Mouse (Mus musculus) frontal cortex, postnatal 14 days (tissue): ENCODE measurements at regions not wholly inside any gene's neighbourhood (a gene's known extent, or its start where the extent isn't known, plus 50 kb on each side); places are given as distances from the start of the nearest gene placed in this dataset.

Experiments
- DNase-seq, 2 experiments: peaks; one replicate each; pipeline ENCODE4 v3.0.0; 2022; ENCODE audit warnings: low spot score in 2 of 2

- DNase-seq: no peak
Observed at GRCm38 (mm10) chr11:112588088-112588487, 193.9 kb upstream of the Sox9 start.

- DNase-seq: no peak
Observed at GRCm38 (mm10) chr11:112590214-112590613, 191.8 kb upstream of the Sox9 start.

DNA sequence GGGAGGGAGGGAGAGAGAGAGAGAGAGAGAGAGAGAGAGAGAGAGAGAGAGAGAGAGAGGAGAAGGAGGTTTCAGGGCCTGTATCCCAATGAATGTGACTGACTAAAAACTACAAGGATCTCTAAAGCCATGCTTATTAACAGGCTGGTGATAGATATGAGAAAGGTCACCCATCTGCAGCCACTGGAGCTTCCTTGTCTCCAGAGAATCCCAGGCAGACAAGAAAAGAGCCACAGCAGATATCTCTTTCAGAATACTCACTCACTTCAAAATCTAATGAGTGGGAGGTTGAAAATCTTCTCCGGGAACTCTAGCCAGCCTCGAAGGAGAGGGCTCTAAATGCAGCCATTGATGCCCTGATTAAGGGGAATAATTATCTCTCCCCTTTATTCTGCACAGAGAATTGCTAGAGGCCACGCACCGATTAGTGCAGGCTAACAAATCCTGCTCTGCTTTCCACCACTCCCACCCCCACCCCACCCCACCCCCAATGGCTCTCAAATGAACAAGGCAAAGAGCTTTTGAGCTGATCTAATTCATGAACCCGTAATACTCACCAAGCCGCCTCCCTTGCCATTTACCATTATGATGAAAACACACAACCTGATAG lies 189.5 kb upstream of the Sox9 start:
- DNase-seq: no peak

DNA sequence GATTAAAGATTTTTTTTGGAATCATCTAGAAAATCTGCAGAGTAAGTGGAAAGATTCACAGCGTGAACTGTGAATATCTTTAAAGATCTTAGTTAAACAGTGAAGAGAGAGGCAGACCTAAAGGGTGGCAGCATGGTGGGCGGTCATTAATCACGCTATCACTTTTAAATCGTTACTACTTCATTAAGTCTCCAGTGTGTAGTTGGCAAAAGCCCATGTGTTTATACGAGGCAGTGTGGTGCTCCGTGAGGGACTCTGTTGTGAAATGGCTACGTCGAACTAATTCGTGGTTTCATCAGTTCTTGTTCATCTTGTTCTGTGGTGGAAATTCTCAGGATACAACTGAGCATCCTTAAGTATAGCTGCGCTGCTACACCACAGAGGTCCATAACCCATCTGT lies 188.2 kb upstream of the Sox9 start:
- no peak for DNase-seq

GRCm38 (mm10) chr11:112607359-112607758 lies 174.7 kb upstream of the Sox9 start:
- no peak for DNase-seq

DNA sequence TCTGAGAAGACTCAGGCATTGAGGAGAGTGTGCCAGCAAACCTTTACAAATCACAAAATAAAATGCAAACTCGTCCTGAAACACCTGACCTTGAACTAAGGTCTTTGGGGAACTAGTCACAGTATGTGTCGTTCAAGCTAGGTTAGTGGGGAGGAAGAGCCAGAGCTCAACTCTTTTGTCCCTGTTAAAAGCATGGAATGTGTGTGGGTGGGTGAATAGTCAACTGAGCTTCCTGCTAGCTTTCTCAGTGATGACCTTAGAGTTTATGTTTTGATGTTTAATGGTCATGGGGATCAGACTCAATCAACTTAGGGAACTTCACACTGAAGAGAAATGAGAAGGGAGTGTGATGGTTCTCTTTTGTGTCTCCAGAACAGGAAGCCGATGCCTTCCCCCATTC lies 172.7 kb upstream of the Sox9 start:
- no peak for DNase-seq

DNA sequence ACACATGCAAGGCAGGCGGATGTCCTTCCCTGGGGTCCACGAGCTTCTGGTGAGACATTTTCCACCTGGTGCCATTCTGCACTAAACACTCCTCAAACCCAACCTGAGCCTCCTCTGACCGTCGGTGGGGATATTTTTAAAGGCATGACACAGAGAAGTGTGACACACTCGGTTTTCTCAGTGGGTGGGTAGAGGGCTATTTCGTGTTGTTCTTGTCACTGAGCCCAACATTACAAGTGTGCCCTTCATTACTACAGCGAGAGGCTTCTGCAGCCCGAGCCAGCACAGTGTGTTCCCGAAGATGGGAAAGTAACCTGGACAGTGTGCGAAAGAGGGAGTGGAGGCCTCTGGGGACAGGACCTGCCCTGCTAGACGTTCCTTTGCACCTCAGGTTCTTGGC lies 171.0 kb upstream of the Sox9 start:
- no peak for DNase-seq

- no peak for DNase-seq
Observed at GRCm38 (mm10) chr11:112615629-112616028, 166.4 kb upstream of the Sox9 start.

DNA sequence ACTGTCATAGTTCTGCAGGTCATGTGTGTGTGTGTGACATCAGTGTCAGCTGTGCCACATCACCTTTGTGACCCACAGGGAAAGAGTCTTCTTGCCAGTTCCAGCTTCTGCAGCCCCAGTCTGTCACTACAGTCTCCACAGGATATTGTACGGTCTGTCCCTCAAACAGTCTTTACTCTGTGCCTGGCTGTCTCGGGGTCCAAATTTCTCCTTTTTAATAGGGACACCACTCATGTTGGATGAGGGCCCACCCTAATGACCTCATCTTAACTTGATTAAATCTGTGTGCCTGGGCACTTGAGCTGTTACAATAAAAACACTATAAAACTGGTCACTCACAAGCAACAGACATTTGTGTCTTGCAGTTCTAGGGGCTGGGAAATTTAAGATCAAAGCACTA lies 165.1 kb upstream of the Sox9 start:
- DNase-seq: no peak

- DNase-seq: no peak
Observed at GRCm38 (mm10) chr11:112620916-112621315, 161.1 kb upstream of the Sox9 start.

GRCm38 (mm10) chr11:112621385-112622120 lies 160.5 kb upstream of the Sox9 start:
- DNase-seq: no peak

- DNase-seq: no peak
Observed at GRCm38 (mm10) chr11:112649298-112649697, 132.7 kb upstream of the Sox9 start.

DNA sequence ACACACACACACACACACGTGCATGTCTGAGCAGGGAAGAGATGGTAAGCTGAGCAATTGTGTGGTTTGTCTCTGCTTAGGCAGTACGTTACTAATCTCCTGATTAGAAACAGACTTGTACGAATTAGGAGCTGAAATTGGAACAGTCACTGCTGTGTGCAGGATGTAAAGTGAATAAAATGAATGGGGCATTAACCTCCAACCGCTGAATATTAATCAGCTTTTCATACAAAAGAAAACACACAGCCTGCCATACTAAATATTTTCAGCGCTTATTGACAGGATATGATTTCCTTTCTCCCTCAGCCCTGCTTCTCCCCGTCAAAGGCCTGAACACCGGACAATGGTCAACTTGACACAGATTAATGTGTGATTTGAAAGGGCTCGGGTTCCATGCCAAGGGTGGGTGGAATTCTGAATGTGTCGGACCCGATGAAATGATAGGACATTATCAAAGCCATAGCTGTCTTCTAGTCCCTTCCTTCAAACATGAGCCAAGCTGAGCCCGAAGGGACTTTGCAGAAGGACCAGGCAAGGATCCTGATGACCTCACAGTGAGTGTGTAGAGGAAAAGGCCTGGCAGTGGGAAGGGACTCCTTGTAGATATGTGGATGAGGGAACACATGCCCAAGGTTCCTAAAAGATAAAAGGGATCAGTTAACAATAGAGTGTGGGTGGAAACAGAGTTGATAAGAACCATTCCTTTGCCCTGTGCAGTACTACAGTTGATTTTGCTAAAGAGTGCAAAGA lies 124.4 kb upstream of the Sox9 start:
- no peak for DNase-seq

DNA sequence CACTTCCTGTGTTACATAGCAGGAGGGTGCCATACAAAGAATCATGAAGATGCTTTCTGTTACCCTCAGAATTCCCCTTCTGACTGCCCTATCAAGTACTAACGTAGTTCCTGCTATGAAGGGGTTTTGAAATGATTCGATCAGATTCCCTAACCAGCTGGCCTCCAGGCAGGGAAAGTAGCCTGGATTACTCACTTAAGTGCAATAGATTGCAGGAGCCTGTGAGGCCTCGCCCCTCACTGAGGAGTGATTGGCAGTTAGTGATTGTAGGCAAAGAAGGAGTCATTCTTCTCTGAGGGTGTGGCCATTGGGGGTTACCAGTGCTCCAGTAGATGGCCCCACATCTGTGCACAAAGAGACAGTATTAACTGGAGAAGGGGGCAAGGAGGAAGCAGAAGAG lies 122.1 kb upstream of the Sox9 start:
- DNase-seq: no peak

- no peak for DNase-seq
Observed at GRCm38 (mm10) chr11:112661426-112661825, 120.6 kb upstream of the Sox9 start.

DNA sequence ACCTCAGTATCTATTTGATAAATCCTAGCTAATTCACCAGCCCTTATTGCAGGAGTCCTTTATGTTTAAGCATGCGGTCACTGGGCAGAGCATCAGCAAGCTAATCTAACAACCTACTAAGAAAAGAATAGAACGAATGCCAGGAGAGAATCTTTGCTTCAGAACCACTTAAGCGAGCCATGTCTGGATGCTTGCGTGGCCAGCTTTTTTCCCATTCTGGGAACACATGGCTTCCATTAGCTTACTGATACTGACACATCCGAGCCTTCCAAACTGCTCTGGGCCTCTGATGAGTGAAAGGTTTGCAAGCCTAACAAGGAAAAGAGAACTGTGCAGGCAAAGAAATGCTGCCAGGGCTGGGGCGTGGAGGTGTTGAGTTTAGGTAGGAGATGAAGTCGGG lies 114.7 kb upstream of the Sox9 start:
- DNase-seq: no peak

- DNase-seq: no peak
Observed at GRCm38 (mm10) chr11:112672086-112672485, 109.9 kb upstream of the Sox9 start.

DNA sequence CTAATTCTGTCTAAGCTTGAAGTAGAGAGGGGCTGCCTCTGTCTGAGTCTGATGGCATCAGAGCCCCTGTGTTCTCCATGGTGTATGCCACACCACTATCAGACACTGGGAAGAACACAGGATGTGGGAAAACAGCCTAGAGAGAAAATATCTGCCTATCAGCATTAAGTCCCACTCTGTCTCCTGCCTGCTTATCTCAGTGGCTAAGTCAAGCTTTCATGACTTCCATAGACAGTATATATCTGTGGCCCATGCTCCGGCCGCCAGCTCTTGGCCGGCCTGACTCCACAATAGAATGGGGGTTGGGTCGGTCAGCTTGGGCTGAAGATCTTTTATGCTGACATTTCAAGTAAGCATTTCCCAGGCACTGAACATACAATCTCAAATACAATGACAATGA lies 92.0 kb upstream of the Sox9 start:
- DNase-seq: no peak

DNA sequence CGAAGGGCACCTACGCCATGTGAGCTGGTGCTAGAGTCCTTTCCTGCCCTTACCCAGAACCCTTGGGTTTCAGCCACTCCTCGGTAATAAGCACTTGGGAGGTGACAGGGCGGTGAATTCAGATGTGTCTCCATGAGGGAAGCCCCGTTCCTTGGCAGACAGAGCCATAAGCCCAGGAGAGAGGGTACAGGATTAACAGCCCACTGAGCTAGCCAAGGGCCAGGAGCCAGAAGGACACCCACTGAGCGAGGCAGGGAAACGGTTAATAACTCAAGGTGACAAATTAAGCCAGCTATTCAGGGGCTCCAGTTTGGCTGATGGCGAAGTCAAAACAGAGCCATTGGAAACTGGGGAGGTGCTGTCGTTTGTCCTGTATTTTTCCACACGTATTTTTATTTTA lies 75.9 kb upstream of the Sox9 start:
- DNase-seq: no peak

DNA sequence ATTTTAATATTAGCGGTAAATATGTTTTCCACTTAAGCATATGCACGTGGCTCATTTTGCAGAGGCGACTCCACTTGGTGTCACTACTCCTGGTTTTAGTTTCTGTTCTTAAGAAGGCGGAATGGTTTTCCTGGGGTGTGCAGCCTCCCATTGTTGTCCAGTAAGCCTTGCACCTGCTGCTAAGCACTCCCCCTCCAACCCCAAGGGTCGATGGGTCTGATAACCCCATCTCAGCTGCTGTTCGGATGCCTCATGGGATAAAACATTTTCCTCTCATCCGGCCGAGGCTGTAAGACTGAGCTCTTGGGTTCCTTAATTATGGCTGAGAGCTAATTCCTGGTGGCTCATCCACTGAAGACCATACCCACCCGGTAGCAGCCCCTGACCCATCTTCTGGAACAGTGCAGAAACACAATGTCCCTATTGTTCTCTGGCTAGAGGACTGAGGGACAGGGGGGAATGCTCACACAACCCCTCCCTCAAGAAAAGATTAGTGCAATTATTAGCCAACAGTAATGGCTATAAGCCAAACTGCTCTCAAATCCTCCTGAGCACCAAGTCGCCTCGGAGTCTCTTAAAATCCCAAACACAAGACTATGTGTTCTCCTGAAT lies 73.8 kb upstream of the Sox9 start:
- no peak for DNase-seq

DNA sequence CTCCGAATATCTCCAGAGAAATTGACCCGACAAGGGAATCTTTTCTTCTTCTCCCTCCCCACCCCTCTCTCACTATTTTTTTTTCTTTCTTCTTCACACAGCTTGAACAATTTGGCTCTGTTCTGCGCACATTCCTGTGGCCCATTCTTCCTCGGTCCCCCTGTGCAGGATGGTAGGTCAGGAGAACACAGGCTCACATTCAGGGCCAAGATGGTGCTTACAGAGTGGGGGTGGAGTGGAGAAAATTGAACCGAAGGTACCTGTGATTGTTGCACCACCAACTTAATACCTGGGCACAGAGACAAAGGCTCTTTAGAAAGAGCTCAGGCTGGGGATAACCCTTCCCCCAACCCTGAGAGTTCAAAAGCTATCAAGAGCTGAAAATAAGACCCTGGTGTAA lies 70.4 kb upstream of the Sox9 start:
- no peak for DNase-seq

DNA sequence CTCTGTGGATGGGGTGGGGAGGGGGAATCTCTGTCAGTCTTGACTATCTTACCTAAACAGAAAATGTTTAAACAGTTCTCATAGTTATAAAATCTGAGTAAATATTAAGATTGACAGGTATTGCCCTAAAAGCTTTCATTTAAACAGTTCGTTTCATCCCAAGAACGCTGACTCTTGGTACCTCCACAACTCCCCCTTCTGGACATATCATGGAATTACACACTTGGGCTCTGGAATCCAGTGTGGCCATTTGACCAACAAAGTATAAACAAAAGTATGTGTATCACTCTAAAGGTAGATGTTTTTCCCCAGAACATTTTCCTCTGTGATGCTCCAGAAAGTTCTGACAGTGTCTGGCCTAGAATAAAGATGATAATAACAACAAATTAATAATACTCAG lies 63.5 kb upstream of the Sox9 start:
- DNase-seq: no peak

DNA sequence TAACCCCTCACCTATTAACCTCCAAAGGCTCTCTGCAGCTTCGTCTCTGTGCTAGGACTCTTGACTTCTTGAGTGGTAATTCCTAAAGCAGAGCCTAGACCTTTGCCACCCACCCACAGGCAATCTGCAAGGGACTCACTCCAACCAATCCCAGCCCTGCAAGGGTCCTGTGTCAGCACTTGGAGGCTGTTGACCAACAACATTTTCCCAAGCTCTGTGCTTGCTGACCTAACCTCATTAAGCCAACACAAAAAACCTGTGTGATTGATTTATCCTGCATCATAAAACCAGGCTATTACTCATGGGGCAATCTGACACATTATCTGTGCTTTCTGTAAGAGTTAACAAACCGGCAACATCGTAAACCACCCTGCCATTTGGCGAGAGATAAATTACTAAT lies 61.4 kb upstream of the Sox9 start:
- DNase-seq: no peak
